Comparison of ENCODE assay signal across 38 mouse cellular contexts in genomic region chr10:79115085-79115484, GRCm38 (mm10). TPM values are rescaled to one million over a fixed set of nuclear protein-coding genes. Genes with fewer than 3 reads are reported as not detected.
"Had no signal": no experiment of that assay in that cellular context is flagged by ENCODE, and none has a peak within 500 bp of the region (broad histone marks: within the 10 kb centered on the region; RNA-seq: fewer than 3 reads in every experiment).

No protein-coding gene starts in this region.

- H3K4me2 ChIP-seq: heart, embryonic 12.5 days; heart, embryonic 15.5 days; hindbrain, embryonic 12.5 days; hindbrain, embryonic 14.5 days; limb, embryonic 12.5 days; liver, embryonic 11.5 days; liver, embryonic 13.5 days; liver, embryonic 15.5 days had no signal

- ATAC-seq: hindbrain, embryonic 16.5 days; inflammation-experienced regulatory T-cells, adult 6 months; intestine, embryonic 16.5 days had no signal

- DNase-seq: gastrocnemius, postnatal 14 days; gastrocnemius, postnatal 36 days; heart, adult 2 months; heart, postnatal 14 days; heart, postnatal 4 days; kidney, adult 18-20 months; kidney, adult 8-10 months; kidney, postnatal 10 days; kidney, postnatal 25 days; kidney, postnatal 4 days; liver; liver, embryonic 13.5 days had no signal

- H3K36me3 ChIP-seq: heart, embryonic 10.5 days; heart, embryonic 12.5 days; heart, embryonic 15.5 days; hindbrain, embryonic 10.5 days; hindbrain, embryonic 12.5 days; limb, embryonic 10.5 days; limb, embryonic 12.5 days; liver, embryonic 13.5 days; liver, embryonic 15.5 days had no signal

- H3K4me1 ChIP-seq: hindbrain, embryonic 10.5 days; limb, embryonic 12.5 days; liver, embryonic 13.5 days; liver, embryonic 15.5 days had no signal

- H3K27ac ChIP-seq: heart, adult 2 months; heart, embryonic 10.5 days; heart, embryonic 15.5 days; hindbrain, embryonic 10.5 days; hindbrain, embryonic 12.5 days; hindbrain, embryonic 14.5 days; layer of hippocampus, adult 2 months; left cerebral cortex, adult 2 months; limb, embryonic 10.5 days; limb, embryonic 12.5 days; liver, embryonic 13.5 days; liver, embryonic 15.5 days had no signal

- H3K9me3 ChIP-seq: heart, embryonic 10.5 days; heart, embryonic 15.5 days; hindbrain, embryonic 10.5 days; hindbrain, embryonic 12.5 days; limb, embryonic 10.5 days; limb, embryonic 12.5 days; liver, embryonic 13.5 days; liver, embryonic 15.5 days had no signal

- H3K4me3 ChIP-seq: heart, adult 2 months; heart, embryonic 10.5 days; heart, embryonic 12.5 days; heart, embryonic 15.5 days; hindbrain, embryonic 10.5 days; hindbrain, embryonic 12.5 days; layer of hippocampus, adult 2 months; left cerebral cortex, adult 2 months; limb, embryonic 10.5 days; limb, embryonic 12.5 days; liver, embryonic 13.5 days; liver, embryonic 15.5 days had no signal

- H3K27me3 ChIP-seq: heart, embryonic 12.5 days; heart, embryonic 15.5 days; hindbrain, embryonic 12.5 days; limb, embryonic 12.5 days; liver, embryonic 13.5 days; liver, embryonic 15.5 days had no signal

- H3K9ac ChIP-seq: heart, embryonic 12.5 days; heart, embryonic 15.5 days; hindbrain, embryonic 12.5 days; hindbrain, embryonic 14.5 days; limb, embryonic 12.5 days; liver, embryonic 13.5 days; liver, embryonic 15.5 days had no signal

RNA-seq across cellular contexts. Expression of gene Vmn2r80, which starts 33.5 kb away (rescaled TPM):
- total RNA-seq: gastrocnemius, adult 18-20 months; gastrocnemius, adult 8-10 months; gastrocnemius, postnatal 14 days; gastrocnemius, postnatal 36 days; granulocyte monocyte progenitor cell, adult 5-6 weeks; heart, adult 2 months; heart, postnatal 14 days; heart, postnatal 4 days; layer of hippocampus, adult 2 months; layer of hippocampus, postnatal 10 days; layer of hippocampus, postnatal 25 days; left cerebral cortex, adult 2 months; left cerebral cortex, postnatal 14 days; left cerebral cortex, postnatal 36 days had no signal
- polyA plus RNA-seq: heart, adult 2 months; heart, embryonic 10.5 days; heart, embryonic 12.5 days; heart, embryonic 15.5 days; heart, postnatal 0 days; hindbrain, embryonic 10.5 days; hindbrain, embryonic 12.5 days; hindbrain, embryonic 14.5 days; hindbrain, embryonic 16.5 days; inflammation-experienced regulatory T-cells, adult 6 months; intestine, embryonic 16.5 days; kidney, embryonic 14.5 days; kidney, embryonic 16.5 days; limb, embryonic 10.5 days; limb, embryonic 12.5 days; limb, embryonic 14.5 days; liver, embryonic 11.5 days; liver, embryonic 13.5 days; liver, embryonic 15.5 days had no signal
